Mouse (Mus musculus) stomach, postnatal 0 days (tissue): Measurements from ENCODE around the gene Tmem205.

Experiments
- CTCF ChIP-seq: IDR thresholded peaks from 2 replicates; pipeline ENCODE4 v1.5.1; 2016; ENCODE audit warnings: antibody characterized with exemption, low read depth, mild to moderate bottlenecking, moderate library complexity
- EP300 ChIP-seq: optimal IDR thresholded peaks from 2 replicates; pipeline ENCODE3; 2016; ENCODE audit warnings: antibody characterized with exemption

DNA sequence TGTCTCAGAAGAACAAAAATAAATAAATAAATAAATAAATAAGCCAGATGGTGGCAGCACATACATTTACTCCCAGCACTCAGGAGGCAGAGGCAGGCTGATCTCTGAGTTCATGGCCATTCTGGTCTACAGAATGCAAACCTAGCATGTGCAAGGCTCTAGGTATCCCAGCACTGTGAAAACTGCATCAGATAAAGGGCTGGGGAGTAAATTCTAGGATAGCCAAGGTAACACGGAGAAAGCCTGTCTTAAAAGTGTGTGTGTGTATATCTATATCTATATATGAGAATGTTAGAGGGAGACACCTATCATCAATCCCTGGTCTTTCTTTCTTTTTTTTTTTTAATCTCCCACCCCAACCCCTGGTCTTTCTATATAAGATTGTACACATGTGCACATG lies 1.9 kb downstream of the Tmem205 start:
- 0 out of 2 replicates have a peak, but pooled peaks have one; percentile 2 for TF ChIP-seq CTCF
- no peak for TF ChIP-seq EP300
